Mouse (Mus musculus) v-Abl transformed pro-B cells (cell line): Measurements from ENCODE around the gene Cdh22.

ENCODE experiments used
- in situ Hi-C, 2 experiments: fragments of 400-800 bp; cut with MboI; formaldehyde crosslinking; loops; one replicate each; pipeline ENCODE4 v1.15.1; 2025; ENCODE audit not compliant: unreplicated experiment in 2 of 2

Cdh22 gene

DNA sequence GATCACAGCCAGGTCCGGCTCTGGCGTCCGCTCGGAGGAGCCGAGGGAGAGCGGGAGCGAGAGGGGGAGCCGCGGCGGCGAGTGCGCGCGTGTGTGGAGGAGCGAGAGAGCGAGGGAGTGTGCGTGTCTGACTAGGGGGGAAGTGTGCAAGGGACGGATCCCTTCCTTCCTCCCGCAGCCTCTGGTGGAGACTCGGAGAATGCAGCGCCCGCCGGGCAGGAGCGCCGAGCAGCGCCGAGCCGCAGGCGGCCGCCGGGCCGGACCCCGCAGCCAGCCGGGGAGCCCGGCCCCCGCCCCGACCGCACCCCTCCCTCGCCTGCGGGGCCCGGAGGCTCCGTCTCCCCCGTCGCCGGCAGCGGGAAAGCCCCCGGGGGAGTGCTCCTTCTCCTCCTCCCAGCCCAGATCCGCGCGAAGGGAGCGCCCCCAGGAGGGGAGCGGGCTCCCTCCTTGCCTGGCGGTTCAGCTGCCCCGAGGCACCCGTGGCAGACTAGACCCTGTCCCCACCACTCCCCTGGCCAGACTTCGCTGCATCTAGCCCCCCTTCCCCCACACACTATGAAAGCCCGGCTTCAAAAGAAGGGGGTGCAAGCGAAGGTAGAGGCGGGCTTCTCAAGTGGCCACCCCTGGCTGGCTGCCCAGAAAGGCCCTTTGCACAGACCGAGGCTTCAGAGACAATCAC is at the start of gene Cdh22:
Gene Cdh22 (minus strand): TSS at position 241 of the 679 bp plus-strand sequence.
- in situ Hi-C loops, result no loop called here

DNA sequence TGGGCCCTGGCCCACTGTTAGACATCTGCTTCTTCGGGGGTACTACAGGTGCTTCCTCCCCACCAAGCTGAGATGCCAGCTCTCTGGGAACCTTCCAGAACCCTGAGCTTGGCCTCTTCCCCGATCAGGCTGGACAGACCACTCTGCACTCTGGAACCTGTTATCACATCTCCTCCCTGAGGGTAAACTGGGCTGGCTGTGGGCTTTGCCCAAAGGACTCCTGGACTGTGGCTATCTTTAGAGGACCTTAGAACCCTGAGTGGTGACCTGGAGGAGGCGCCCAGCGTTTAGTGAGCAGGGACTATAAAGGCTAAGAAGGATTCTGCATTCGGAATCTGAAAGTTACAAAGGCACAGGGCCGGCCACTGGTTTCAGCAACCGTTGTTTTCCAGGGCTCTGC is 49.7 kb upstream of the Cdh22 start:
- in situ Hi-C loops, result loop anchor here in 1 of 2 experiments (25.0 kb wide), 1 partner anchor 497 kb away; the partner anchor contains the start of genes Snx21 and Tnnc2

DNA sequence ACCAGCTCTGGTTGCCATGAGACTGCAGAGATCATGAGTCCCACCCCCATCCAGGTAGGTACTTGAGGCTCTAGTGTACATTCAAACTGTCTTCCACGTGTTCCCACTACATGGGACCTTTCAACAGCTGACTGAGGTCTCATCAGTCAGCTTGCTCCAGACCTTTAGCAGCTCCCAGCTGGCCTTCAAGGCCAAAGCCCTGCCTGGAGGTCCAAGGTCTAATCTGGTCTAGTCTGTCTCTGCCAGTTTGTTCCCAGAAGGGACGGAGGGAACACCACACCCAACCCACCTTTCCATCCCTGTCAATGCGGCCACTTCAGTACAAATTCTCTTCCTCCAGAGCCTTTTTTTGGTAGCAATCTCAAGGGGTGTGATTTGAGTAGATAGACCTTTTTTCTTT is 49.0 kb upstream of the Cdh22 start:
- in situ Hi-C loops, result loop anchor here in 1 of 2 experiments (25.0 kb wide), 1 partner anchor 496 kb away; the partner anchor contains the start of genes Snx21 and Tnnc2

DNA sequence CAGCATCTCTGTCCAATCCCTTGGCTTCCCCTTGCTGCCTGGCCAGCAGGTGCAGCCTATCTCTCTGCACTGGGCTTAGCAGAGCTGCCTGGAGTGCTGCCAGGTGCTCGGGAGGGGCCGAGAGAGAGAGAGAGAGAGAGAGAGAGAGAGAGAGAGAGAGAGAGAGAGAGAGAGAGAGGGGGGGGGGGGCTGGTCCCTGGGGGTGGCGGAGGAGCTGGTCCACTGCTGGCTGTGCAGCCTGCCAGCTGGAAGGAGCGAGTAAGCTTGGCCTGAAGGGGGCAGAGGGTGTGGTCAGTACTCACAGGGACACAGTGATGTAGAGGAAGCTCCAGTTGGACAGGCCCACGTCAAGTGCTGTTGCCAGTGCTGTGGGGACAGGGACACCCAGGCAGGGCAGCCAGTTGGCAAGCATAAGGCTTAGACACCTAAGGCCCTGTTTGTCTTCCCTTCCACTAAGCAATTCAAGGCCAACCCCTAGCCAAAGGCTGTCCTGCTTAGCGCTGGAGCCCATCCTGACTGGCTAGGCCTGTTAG is 47.2 kb upstream of the Cdh22 start:
- in situ Hi-C loops, result loop anchor here in 1 of 2 experiments (25.0 kb wide), 1 partner anchor 495 kb away; the partner anchor contains the start of genes Snx21 and Tnnc2

DNA sequence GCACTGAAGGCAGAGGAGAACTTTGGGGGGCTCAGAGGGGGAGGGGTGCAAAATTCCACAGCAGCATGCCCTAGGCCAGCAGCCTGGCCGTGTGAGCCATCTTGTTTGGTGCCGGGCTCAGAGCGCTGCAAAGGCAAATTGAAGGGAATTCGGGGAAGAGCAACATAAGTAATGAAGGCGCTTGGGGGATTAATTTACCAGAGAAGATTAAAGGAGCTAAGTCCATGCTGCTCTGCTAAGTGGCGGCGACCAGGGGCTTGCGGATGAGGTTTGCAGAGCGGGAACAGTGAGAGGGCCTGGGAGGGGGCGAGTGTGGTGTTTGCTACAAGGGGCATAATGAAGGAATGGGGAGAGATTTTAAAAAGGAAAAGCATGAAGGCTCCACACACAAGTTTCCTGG is 44.7 kb upstream of the Cdh22 start:
- in situ Hi-C loops, result loop anchor here (5.0 to 25.0 kb wide), 6 partner anchors 207 to 492 kb away; partner anchors contain the start of genes Slc12a5 (in 1 of the 2), Snx21 (in 1 of the 2) and Tnnc2 (in 1 of the 2)

DNA sequence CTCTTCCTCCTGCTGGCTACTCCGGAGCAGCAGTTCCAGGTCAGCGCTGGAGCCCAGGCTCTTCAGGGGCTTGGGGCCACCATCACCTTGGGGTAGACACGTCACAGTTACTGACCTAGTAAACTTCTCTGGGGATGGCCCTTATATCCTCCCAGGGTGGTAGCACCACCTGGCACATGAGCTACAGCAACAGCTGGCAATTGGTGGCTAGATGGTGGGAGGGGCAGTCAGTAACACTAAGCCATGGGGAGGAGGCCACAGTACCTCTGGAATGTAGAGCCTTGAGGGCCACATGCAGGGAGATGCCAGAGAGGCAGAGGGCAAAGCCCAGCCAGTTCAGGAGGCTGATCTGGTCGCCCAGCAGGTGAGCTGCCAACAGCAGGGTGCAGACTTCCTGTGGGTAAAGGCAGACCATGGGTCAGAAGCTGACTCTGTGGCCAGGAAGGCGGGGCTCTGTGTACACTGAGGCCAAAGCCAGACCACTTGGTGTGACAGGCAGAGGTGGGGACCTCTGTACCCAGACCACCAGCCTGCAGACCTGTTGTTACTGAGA is 42.6 kb upstream of the Cdh22 start:
- in situ Hi-C loops, result loop anchor here (5.0 to 25.0 kb wide), 6 partner anchors 205 to 490 kb away; partner anchors contain the start of genes Slc12a5 (in 1 of the 2), Snx21 (in 1 of the 2) and Tnnc2 (in 1 of the 2)

DNA sequence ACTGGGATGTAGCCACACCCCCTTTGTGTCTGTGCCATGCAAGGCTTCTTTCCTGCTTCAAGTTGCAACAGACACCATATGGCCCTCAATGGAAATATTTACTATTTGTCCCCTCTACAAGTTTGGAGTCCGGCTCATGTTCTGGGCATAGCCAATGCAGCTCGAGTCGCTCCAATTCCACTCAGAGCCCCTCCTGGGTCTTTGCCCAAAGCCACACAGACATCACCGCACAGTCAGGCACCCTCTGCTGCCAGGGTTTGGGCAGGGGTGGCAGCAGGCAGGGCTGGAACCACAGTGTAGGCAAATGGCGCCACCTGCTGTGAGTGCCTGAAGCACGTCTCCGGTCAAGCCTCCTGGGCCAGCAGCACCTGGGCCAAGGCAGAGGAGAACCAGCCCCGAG is 41.2 kb upstream of the Cdh22 start:
- in situ Hi-C loops, result loop anchor here (5.0 to 25.0 kb wide), 6 partner anchors 204 to 489 kb away; partner anchors contain the start of genes Slc12a5 (in 1 of the 2), Snx21 (in 1 of the 2) and Tnnc2 (in 1 of the 2)

DNA sequence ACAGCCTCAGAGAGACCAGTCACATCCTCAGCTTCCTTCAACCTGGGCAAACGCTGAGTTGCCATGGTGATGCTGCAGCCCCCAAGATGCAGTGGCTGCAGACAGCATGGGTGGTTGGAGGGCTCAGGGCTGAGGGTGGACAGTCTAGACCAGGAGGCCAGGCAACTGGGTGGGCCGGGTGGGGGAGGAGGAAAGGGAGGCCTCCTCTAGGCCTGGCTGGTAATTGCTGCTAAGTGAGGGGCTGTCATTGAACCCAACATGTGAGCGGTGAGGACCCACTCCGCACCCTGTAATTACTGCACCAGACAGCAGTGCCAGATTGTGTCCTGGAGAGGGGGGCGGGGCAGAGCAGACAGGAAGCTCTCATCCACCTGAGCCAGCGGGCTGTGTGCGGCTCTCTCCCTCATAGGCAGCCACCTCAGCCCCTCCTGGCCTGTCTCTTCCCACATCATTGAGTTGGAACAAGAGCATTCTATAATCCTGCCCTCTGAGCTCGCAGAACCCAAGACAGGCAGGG is 40.5 kb upstream of the Cdh22 start:
- in situ Hi-C loops, result loop anchor here (5.0 to 25.0 kb wide), 6 partner anchors 203 to 488 kb away; partner anchors contain the start of genes Slc12a5 (in 1 of the 2), Snx21 (in 1 of the 2) and Tnnc2 (in 1 of the 2)

DNA sequence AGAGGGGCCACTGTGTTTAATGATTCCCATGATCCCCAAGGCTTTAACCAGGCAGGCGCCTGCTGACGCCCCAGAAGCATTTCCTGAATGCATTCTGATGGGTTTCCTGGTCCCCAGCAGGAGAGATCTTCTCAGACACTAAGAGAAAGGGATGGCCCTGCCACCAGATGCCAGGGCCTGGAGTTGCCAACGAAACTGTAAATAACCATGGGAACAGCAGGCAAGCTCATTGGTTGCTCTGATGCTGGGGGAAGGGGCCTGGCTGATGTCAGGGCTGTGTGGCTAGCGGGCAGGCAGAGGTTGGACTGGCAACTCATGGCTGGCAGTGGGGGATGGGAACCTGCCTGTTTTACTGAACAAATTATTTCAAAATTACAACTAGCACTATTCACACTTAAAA is 38.9 kb upstream of the Cdh22 start:
- in situ Hi-C loops, result loop anchor here (5.0 to 10.0 kb wide), 5 partner anchors 196 to 479 kb away; partner anchors contain the start of gene Slc12a5 (in 1 of the 2)

DNA sequence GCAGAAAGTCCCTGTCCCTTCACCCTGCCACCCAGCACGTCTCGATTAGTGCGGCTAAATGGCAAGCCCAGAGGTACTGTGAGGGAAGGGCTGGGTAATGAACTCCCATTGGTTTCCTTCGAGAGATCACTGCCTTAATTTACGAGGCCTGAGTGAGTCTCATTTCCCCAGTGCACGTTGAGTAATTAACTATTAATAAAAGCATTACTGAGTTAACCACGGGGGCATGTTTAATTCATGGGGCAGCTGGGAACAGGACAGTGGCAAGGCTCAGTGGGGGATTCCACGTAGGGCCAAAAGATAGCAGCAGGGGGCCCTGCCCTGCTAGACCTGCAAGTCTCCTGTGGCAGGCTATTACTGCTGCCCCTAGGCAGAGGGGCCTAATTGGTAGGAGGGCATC is 36.7 kb upstream of the Cdh22 start:
- in situ Hi-C loops, result loop anchor here (5.0 to 10.0 kb wide), 5 partner anchors 194 to 477 kb away; partner anchors contain the start of gene Slc12a5 (in 1 of the 2)

DNA sequence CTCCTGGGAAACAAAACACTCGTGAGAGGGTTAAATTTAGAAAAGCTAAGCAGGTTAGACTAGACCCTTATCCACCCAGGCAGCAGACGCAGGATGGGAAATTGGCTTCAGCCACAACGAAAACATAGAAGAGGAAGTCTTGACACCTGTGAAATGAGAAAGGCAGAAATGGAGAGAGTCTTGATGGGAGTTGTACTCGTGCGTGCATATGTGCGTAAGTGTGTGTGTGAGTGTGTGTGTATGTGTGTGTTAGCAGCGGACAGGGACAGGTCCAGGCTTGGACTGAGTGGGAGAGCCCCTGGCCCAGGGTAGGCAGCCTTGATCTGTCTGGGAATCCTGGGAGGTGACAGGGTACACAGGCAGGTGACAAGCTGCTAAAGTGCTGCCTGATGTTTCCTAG is 36.2 kb upstream of the Cdh22 start:
- in situ Hi-C loops, result loop anchor here (5.0 to 10.0 kb wide), 5 partner anchors 194 to 476 kb away; partner anchors contain the start of gene Slc12a5 (in 1 of the 2)

DNA sequence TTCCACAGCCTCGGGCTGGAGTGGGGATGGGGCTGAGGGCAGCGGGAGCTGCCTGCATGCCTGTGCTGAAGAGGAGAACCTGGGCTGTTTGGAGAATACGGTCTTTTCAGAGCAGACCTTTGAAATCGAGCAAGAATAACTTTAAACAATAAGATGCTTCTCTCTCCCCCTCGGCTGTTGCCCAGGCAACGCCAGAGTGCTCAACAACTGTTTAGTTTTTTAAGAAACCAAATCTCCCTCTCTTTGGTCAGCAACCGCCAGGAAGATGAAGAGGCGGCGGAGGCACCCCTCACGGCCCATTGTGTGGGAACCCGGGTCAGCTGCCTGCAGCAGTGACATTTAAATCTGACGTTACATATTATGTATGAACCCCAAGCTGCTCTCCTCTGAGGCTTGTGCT is 32.1 kb upstream of the Cdh22 start:
- in situ Hi-C loops, result no loop called here

DNA sequence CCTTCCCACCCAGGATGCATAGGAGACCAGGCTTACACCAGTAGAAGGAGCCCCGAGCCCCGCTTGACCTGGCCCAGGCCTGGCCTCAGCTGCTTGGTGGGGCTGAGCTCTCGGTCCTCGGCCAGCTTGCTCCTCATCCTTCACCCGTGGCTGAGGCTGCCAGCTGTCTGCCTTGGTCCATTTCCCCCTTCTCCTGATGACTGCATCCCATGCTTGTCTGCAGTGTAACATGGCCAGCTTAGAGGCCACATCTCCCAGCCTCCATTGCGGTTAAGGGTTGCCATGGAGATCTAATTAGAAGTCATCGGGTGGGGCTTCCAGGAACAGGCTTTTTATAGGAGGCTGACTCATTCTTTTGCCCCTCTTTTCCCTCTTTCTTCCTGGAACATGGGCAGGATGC is 29.2 kb upstream of the Cdh22 start:
- in situ Hi-C loops, result no loop called here

DNA sequence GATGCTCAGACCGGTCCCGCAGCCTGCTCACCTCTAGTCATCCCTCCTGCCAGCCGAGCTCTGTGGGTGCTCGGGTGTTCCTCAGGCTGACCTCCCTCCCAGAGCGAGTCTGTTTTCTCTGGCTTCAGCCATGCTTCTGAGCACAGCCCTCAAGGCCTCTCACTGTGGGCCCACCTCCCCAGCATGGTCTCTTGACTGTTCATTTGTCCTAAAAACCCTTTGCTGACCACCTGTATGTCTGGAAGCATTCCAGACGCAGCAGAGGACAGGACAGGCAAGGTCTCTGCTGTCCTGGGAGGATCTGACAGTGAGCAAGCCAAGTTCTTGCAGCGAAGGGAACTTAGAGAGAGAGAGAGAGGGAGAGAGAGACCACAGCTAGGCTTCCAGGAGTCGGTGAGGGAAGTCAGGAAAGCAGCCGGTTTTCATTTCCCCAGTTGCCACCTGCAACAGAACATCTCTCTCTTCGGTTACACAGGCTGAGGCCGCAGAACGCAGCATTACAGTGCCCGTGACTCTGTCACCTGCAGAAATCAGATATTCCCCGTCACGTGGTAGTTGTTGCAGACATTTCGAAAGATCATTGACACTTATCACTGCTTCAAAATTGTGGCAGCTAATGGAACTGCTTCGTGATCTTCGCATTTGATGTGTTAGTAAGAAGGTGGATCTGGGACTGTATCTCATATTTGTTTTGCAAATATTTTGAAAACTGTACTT is 27.8 kb upstream of the Cdh22 start:
- in situ Hi-C loops, result no loop called here

DNA sequence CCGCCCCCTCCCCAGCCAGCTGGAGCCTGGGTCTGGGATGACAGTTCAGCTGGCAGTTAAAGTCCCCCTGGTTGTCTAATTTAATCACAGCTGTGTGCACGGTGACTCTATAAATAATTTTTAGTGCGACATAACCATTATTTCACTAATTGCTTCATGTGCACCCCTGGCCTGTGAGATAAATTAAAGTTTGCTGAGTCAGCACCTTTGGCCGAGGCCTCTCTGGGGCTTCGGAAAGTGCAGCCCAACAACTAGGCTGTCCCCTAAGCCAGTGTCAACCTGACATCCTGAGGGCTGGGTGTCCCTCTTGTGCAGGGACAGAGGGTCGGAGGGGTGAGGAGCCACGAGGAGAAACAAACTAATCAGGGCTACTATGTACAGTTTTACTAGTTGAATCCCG is 25.2 kb upstream of the Cdh22 start:
- in situ Hi-C loops, result no loop called here

DNA sequence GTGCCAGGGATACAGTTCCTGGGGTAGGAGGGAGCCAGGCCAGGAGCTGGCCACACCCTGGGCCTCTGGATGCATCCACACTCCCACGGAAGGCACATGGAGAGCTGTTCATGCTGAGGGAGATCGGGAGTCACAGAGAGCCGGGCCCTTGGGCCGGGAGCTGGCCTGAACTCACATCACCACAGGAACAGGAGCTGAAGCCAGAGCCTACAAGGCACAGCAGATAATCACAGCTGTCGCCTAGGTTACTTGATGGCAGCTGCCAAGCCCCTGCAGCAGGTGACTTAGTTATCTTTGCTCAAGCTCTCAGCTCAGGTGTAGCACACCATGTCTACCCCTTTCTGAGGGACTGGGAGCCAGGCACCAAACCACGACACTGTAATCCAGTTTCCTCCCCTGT is 23.7 kb upstream of the Cdh22 start:
- in situ Hi-C loops, result no loop called here

DNA sequence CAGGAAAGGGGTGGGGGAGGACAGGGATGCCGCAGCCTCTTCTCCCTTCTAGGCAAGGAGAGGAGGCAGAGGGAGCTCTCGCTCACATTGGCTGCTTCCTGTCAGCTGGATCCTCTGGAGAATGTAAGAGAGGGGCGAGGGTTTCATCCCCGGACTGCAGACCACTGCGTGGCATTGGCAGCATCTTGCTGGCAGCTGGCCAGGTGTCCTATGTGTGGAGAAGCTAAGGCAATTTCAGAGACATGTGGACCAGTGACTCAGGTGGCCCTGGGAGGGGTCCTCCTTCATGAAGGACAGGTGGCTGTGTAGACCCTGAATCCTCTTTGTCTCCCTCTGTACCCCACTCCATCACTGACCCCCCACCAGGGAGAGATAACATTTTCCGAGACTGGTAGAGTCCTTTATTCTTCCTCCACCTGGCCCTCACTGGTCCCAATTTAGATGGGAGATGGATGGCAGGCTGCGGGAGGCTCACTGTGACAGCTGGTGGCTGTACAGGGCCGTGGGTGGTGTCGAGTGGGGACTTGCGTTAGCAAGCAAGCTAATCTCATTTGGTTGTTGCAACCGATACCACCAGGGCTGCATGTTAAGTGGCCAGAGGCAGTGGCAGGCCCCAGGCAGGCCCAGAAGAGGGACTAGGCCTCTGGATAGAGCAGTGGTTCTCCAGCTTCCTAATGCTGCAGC is 22.6 kb upstream of the Cdh22 start:
- in situ Hi-C loops, result no loop called here

DNA sequence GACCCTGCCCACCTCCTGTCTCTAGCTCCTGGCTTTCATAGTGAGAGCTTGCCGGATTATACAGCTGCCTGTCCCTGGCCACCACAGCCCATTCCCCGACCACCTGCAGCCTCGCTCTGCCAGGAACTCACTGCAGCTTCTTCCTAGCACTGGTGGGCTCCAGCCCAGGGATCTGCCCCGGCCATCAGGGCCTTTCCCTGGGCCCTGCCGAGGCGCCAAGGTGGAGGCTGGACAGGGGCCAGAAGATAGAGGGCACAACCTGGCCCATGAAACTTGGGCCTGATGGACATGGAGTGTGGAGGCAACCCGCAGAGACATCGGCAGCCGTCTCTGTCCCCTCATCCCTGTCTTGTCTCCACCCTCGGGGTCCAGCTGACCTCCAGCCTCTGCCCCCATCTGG is 21.6 kb upstream of the Cdh22 start:
- in situ Hi-C loops, result no loop called here

DNA sequence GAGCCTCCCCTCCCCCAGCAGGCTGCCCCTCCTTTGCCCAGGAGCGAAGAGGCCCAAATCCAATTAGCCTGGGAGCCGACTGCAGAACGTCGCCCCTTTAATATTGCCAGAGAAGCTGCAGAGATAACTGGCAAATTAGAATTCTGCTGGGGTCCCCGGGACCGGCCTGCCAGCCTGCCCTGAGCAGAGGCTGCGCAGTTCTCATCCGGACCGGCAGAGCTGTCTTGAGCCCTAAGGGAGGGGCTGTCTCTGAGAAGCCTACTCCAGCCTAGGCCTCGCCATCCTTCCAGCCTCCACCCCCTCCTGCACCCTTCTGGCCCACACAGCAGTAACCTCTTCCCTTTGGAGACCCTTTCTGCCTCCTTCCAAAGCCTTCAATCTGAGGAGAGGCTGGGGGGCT is 19.2 kb upstream of the Cdh22 start:
- in situ Hi-C loops, result no loop called here

DNA sequence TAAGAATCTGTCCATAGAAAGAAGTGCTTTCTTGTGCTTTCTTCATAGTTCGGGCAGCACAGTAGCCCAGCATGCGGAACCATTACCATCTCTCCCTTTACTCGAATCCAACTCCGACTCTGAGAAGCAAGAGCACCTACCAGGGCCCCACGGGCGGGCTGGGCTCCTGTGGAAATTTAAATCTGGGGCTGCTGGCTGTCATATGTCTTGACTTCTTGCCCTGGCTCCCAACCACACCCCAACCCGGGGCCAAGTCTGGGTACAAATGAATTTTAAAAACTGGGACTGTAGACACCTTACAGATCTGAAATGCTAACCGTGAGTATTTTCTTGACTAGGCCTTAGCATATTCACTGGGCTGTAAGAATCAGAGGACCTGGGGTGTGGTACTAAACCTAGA is 18.6 kb upstream of the Cdh22 start:
- in situ Hi-C loops, result no loop called here
